Mouse (Mus musculus): Measurements from ENCODE around the gene Ptprm. TPM values are rescaled to one million over a fixed set of nuclear protein-coding genes. Genes with fewer than 3 reads are reported as not detected.

Ptprm gene
- polyA plus RNA-seq, 1 experiment from 2014 or later: 10.3 TPM

GRCm38 (mm10) chr17:67136876-67137275, 217.4 kb downstream of the Ptprm start:
- Histone ChIP-seq H3K27me3 (ENCODE audit: control insufficient read depth, insufficient read depth, low read length) (no peaks in the 10 kb centered on the region), H3K4me3 (ENCODE audit: low read depth, low read length) (no peak overlapping the region), H3K9ac (replicated peaks; ENCODE audit: low read length) (no peak overlapping the region), H3K36me3 (replicated peaks; ENCODE audit: control insufficient read depth, insufficient read depth, low read depth, low read length) (no peaks in the 10 kb centered on the region), H3K27ac (replicated peaks; ENCODE audit: low read depth, low read length) (no peak overlapping the region), H3K4me1 (ENCODE audit: control insufficient read depth, insufficient read depth, low read length) (no peaks in the 10 kb centered on the region), H3K9me3 (replicated peaks; ENCODE audit: control insufficient read depth, low read length) (no peaks in the 10 kb centered on the region), H3K4me2 (ENCODE audit: low read depth, low read length) (no peak overlapping the region)
- no peak for DNase-seq (ENCODE audit: low spot score)
- no peak for ATAC-seq (replicated peaks; ENCODE audit: insufficient number of reproducible peaks, low FRiP score, low TSS enrichment, low read depth)
- WGBS: 71% methylated on average over 7 of the region's 7 CpGs

GRCm38 (mm10) chr17:67136421-67136820, 217.8 kb downstream of the Ptprm start:
- Histone ChIP-seq H3K27me3 (ENCODE audit: control insufficient read depth, insufficient read depth, low read length) (no peaks in the 10 kb centered on the region), H3K4me1 (ENCODE audit: control insufficient read depth, insufficient read depth, low read length) (no peaks in the 10 kb centered on the region), H3K4me2 (ENCODE audit: low read depth, low read length) (no peak overlapping the region), H3K9ac (replicated peaks; ENCODE audit: low read length) (no peak overlapping the region), H3K9me3 (replicated peaks; ENCODE audit: control insufficient read depth, low read length) (no peaks in the 10 kb centered on the region), H3K27ac (replicated peaks; ENCODE audit: low read depth, low read length) (no peak overlapping the region), H3K4me3 (ENCODE audit: low read depth, low read length) (no peak overlapping the region), H3K36me3 (replicated peaks; ENCODE audit: control insufficient read depth, insufficient read depth, low read depth, low read length) (no peaks in the 10 kb centered on the region)
- DNase-seq (ENCODE audit: low spot score) (no peak), ATAC-seq (replicated peaks; ENCODE audit: insufficient number of reproducible peaks, low FRiP score, low TSS enrichment, low read depth) (no peak)
- WGBS: 88% methylated on average over 8 of the region's 8 CpGs

GRCm38 (mm10) chr17:67134235-67134634, 220.0 kb downstream of the Ptprm start:
- ATAC-seq (replicated peaks; ENCODE audit: insufficient number of reproducible peaks, low FRiP score, low TSS enrichment, low read depth): no peak
- 74% methylated on average over 4 of the region's 4 CpGs for WGBS
- no peaks in the 10 kb centered on the region for H3K27me3 ChIP-seq (ENCODE audit: control insufficient read depth, insufficient read depth, low read length)

GRCm38 (mm10) chr17:67133440-67134103, 220.7 kb downstream of the Ptprm start:
- H3K9ac ChIP-seq (replicated peaks; ENCODE audit: low read length): no peak overlapping the region
- no peak overlapping the region for H3K4me2 ChIP-seq (ENCODE audit: low read depth, low read length)
- no peaks in the 10 kb centered on the region for H3K4me1 ChIP-seq (ENCODE audit: control insufficient read depth, insufficient read depth, low read length)
- WGBS: 38% methylated on average over 13 of the region's 13 CpGs
- H3K27ac ChIP-seq (replicated peaks; ENCODE audit: low read depth, low read length): no peak overlapping the region
- no peaks in the 10 kb centered on the region for H3K27me3 ChIP-seq (ENCODE audit: control insufficient read depth, insufficient read depth, low read length)
- no peak overlapping the region for H3K4me3 ChIP-seq (ENCODE audit: low read depth, low read length)
- ATAC-seq (replicated peaks; ENCODE audit: insufficient number of reproducible peaks, low FRiP score, low TSS enrichment, low read depth): no peak
- no peaks in the 10 kb centered on the region for H3K9me3 ChIP-seq (replicated peaks; ENCODE audit: control insufficient read depth, low read length)
- no peaks in the 10 kb centered on the region for H3K36me3 ChIP-seq (replicated peaks; ENCODE audit: control insufficient read depth, insufficient read depth, low read depth, low read length)
- DNase-seq (ENCODE audit: low spot score): peak; percentile 41

More at GRCm38 (mm10) chr17:67134235-67134634, 220.0 kb downstream of the Ptprm start:
- Histone ChIP-seq H3K4me3 (ENCODE audit: low read depth, low read length) (no peak overlapping the region), H3K4me2 (ENCODE audit: low read depth, low read length) (no peak overlapping the region), H3K27ac (replicated peaks; ENCODE audit: low read depth, low read length) (no peak overlapping the region), H3K9ac (replicated peaks; ENCODE audit: low read length) (no peak overlapping the region), H3K36me3 (replicated peaks; ENCODE audit: control insufficient read depth, insufficient read depth, low read depth, low read length) (no peaks in the 10 kb centered on the region), H3K9me3 (replicated peaks; ENCODE audit: control insufficient read depth, low read length) (no peaks in the 10 kb centered on the region), H3K4me1 (ENCODE audit: control insufficient read depth, insufficient read depth, low read length) (no peaks in the 10 kb centered on the region)
- no peak for DNase-seq (ENCODE audit: low spot score)

GRCm38 (mm10) chr17:67133026-67133425, 221.2 kb downstream of the Ptprm start:
- Histone ChIP-seq H3K9ac (replicated peaks; ENCODE audit: low read length) (no peak overlapping the region), H3K4me1 (ENCODE audit: control insufficient read depth, insufficient read depth, low read length) (no peaks in the 10 kb centered on the region), H3K4me3 (ENCODE audit: low read depth, low read length) (no peak overlapping the region), H3K36me3 (replicated peaks; ENCODE audit: control insufficient read depth, insufficient read depth, low read depth, low read length) (no peaks in the 10 kb centered on the region), H3K27ac (replicated peaks; ENCODE audit: low read depth, low read length) (no peak overlapping the region), H3K9me3 (replicated peaks; ENCODE audit: control insufficient read depth, low read length) (no peaks in the 10 kb centered on the region), H3K4me2 (ENCODE audit: low read depth, low read length) (no peak overlapping the region), H3K27me3 (ENCODE audit: control insufficient read depth, insufficient read depth, low read length) (no peaks in the 10 kb centered on the region)
- 89% methylated on average over 4 of the region's 4 CpGs for WGBS
- ATAC-seq (replicated peaks; ENCODE audit: insufficient number of reproducible peaks, low FRiP score, low TSS enrichment, low read depth) (no peak), DNase-seq (ENCODE audit: low spot score) (no peak)

- ATAC-seq (replicated peaks; ENCODE audit: insufficient number of reproducible peaks, low FRiP score, low TSS enrichment, low read depth) (no peak), DNase-seq (ENCODE audit: low spot score) (no peak)
- H3K4me1 ChIP-seq (ENCODE audit: control insufficient read depth, insufficient read depth, low read length): no peaks in the 10 kb centered on the region
- no peaks in the 10 kb centered on the region for H3K9me3 ChIP-seq (replicated peaks; ENCODE audit: control insufficient read depth, low read length)
- H3K4me3 ChIP-seq (ENCODE audit: low read depth, low read length): no peak overlapping the region
- 77% methylated on average over 7 of the region's 7 CpGs for WGBS
- H3K4me2 ChIP-seq (ENCODE audit: low read depth, low read length): no peak overlapping the region
- no peak overlapping the region for H3K9ac ChIP-seq (replicated peaks; ENCODE audit: low read length)
- H3K36me3 ChIP-seq (replicated peaks; ENCODE audit: control insufficient read depth, insufficient read depth, low read depth, low read length): no peaks in the 10 kb centered on the region
- H3K27ac ChIP-seq (replicated peaks; ENCODE audit: low read depth, low read length): no peak overlapping the region
- no peaks in the 10 kb centered on the region for H3K27me3 ChIP-seq (ENCODE audit: control insufficient read depth, insufficient read depth, low read length)
Measured at GRCm38 (mm10) chr17:67127530-67127929, 226.7 kb downstream of the Ptprm start.

- Histone ChIP-seq H3K36me3 (replicated peaks; ENCODE audit: control insufficient read depth, insufficient read depth, low read depth, low read length) (no peaks in the 10 kb centered on the region), H3K9me3 (replicated peaks; ENCODE audit: control insufficient read depth, low read length) (no peaks in the 10 kb centered on the region), H3K27me3 (ENCODE audit: control insufficient read depth, insufficient read depth, low read length) (no peaks in the 10 kb centered on the region), H3K4me2 (ENCODE audit: low read depth, low read length) (no peak overlapping the region), H3K9ac (replicated peaks; ENCODE audit: low read length) (no peak overlapping the region), H3K4me3 (ENCODE audit: low read depth, low read length) (no peak overlapping the region), H3K4me1 (ENCODE audit: control insufficient read depth, insufficient read depth, low read length) (no peaks in the 10 kb centered on the region), H3K27ac (replicated peaks; ENCODE audit: low read depth, low read length) (no peak overlapping the region)
- no peak for ATAC-seq (replicated peaks; ENCODE audit: insufficient number of reproducible peaks, low FRiP score, low TSS enrichment, low read depth)
- DNase-seq (ENCODE audit: low spot score): no peak
- WGBS: 69% methylated on average over 4 of the region's 4 CpGs
Measured at GRCm38 (mm10) chr17:67125596-67125995, 228.7 kb downstream of the Ptprm start.

GRCm38 (mm10) chr17:67124294-67124693, 230.0 kb downstream of the Ptprm start:
- no peaks in the 10 kb centered on the region for H3K36me3 ChIP-seq (replicated peaks; ENCODE audit: control insufficient read depth, insufficient read depth, low read depth, low read length)
- DNase-seq (ENCODE audit: low spot score) (no peak), ATAC-seq (replicated peaks; ENCODE audit: insufficient number of reproducible peaks, low FRiP score, low TSS enrichment, low read depth) (no peak)
- no peaks in the 10 kb centered on the region for H3K27me3 ChIP-seq (ENCODE audit: control insufficient read depth, insufficient read depth, low read length)
- no peak overlapping the region for H3K4me2 ChIP-seq (ENCODE audit: low read depth, low read length)
- H3K4me3 ChIP-seq (ENCODE audit: low read depth, low read length): no peak overlapping the region
- H3K9ac ChIP-seq (replicated peaks; ENCODE audit: low read length): no peak overlapping the region
- no peak overlapping the region for H3K27ac ChIP-seq (replicated peaks; ENCODE audit: low read depth, low read length)
- WGBS: 83% methylated on average over 5 of the region's 5 CpGs
- H3K4me1 ChIP-seq (ENCODE audit: control insufficient read depth, insufficient read depth, low read length): no peaks in the 10 kb centered on the region
- H3K9me3 ChIP-seq (replicated peaks; ENCODE audit: control insufficient read depth, low read length): no peaks in the 10 kb centered on the region
